Mouse (Mus musculus): ENCODE measurements around the gene Plekhn1. TPM values are rescaled to one million over a fixed set of nuclear protein-coding genes. Genes with fewer than 3 reads are reported as not detected.
A peak's percentile ranks its signal among the peaks of the same experiment; 100 is the strongest.

The Plekhn1 gene
- total RNA-seq, 2 experiments from 2014 or later = 41.4 to 43.1 TPM

- Histone ChIP-seq H3K4me3 (peak overlapping the region; percentile 54), H3K27ac (peak overlapping the region; percentile 73)
- no peak for TF ChIP-seq CTCF (conservative IDR thresholded peaks at IDR 0.05)
- no peak for DNase-seq (ENCODE audit: low spot score in 2 of 2)
Observed at GRCm38 (mm10) chr4:156203413-156204131, 31.1 kb downstream of the Plekhn1 start.

- Histone ChIP-seq H3K4me3 (peak within 1 kb of the TSS; percentile 54), H3K27ac (peak within 1 kb of the TSS; percentile 73)
- peak in 1 of 2 experiments; percentile 64 for DNase-seq (ENCODE audit: low spot score in 2 of 2)
- TF ChIP-seq CTCF (conservative IDR thresholded peaks at IDR 0.05) = no peak
Observed at GRCm38 (mm10) chr4:156203001-156203412, 31.6 kb downstream of the Plekhn1 start, which contains the start of gene AW011738. Gene AW011738, plus strand, starts transcription at chr4:156203304.

GRCm38 (mm10) chr4:156202462-156202893, 32.2 kb downstream of the Plekhn1 start:
- Histone ChIP-seq H3K4me3 (peak overlapping the region; percentile 54), H3K27ac (peak overlapping the region; percentile 73)
- no peak for TF ChIP-seq CTCF (conservative IDR thresholded peaks at IDR 0.05)
- DNase-seq (ENCODE audit: low spot score in 2 of 2) = no peak

GRCm38 (mm10) chr4:156200623-156201475, 33.8 kb downstream of the Plekhn1 start, which contains the start of gene Isg15:
Gene Isg15, minus strand, starts transcription at chr4:156200818.
- peak within 1 kb of the TSS; percentile 43; the same call in 1 of the 2 replicates for H3K27ac ChIP-seq
- no peak for DNase-seq (ENCODE audit: low spot score in 2 of 2)
- no peak for TF ChIP-seq CTCF (conservative IDR thresholded peaks at IDR 0.05)
- H3K4me3 ChIP-seq = no peak within 1 kb of the TSS

- Histone ChIP-seq H3K4me3 (peak overlapping the region; percentile 59), H3K27ac (peak overlapping the region; percentile 86)
- peak; percentile 61 to 68 for DNase-seq (ENCODE audit: low spot score in 2 of 2)
- peak; percentile 56 for TF ChIP-seq CTCF (conservative IDR thresholded peaks at IDR 0.05)
Observed at GRCm38 (mm10) chr4:156197829-156198205, 36.8 kb downstream of the Plekhn1 start.

GRCm38 (mm10) chr4:156197131-156197828, 37.4 kb downstream of the Plekhn1 start, which contains the start of gene Agrn:
Gene Agrn, minus strand, starts transcription at chr4:156197488.
- peak within 1 kb of the TSS; percentile 86 for H3K27ac ChIP-seq
- TF ChIP-seq CTCF (conservative IDR thresholded peaks at IDR 0.05) = no peak
- H3K4me3 ChIP-seq = peak within 1 kb of the TSS; percentile 79
- DNase-seq (ENCODE audit: low spot score in 2 of 2) = peak in 1 of 2 experiments; percentile 48

- peak overlapping the region; percentile 85 for H3K27ac ChIP-seq
- DNase-seq (ENCODE audit: low spot score in 2 of 2) = peak in 1 of 2 experiments; percentile 40
- H3K4me3 ChIP-seq = peak overlapping the region; percentile 79
- TF ChIP-seq CTCF (conservative IDR thresholded peaks at IDR 0.05) = no peak
Observed at GRCm38 (mm10) chr4:156195927-156196870, 38.5 kb downstream of the Plekhn1 start.

GRCm38 (mm10) chr4:156194346-156194745, 40.3 kb downstream of the Plekhn1 start:
- Histone ChIP-seq H3K4me3 (no peak overlapping the region), H3K27ac (no peak overlapping the region)
- DNase-seq (ENCODE audit: low spot score in 2 of 2) = no peak
- TF ChIP-seq CTCF (conservative IDR thresholded peaks at IDR 0.05) = no peak

GRCm38 (mm10) chr4:156193906-156194305, 40.8 kb downstream of the Plekhn1 start:
- H3K4me3 ChIP-seq = no peak overlapping the region
- no peak for DNase-seq (ENCODE audit: low spot score in 2 of 2)
- no peak overlapping the region for H3K27ac ChIP-seq
- TF ChIP-seq CTCF (conservative IDR thresholded peaks at IDR 0.05) = no peak

GRCm38 (mm10) chr4:156193200-156193590, 41.5 kb downstream of the Plekhn1 start:
- Histone ChIP-seq H3K4me3 (no peak overlapping the region), H3K27ac (peak overlapping the region; percentile 8; the same call in 1 of the 2 replicates)
- DNase-seq (ENCODE audit: low spot score in 2 of 2) = no peak
- no peak for TF ChIP-seq CTCF (conservative IDR thresholded peaks at IDR 0.05)

- DNase-seq (ENCODE audit: low spot score in 2 of 2) = peak in 1 of 2 experiments; percentile 25
- no peak for TF ChIP-seq CTCF (conservative IDR thresholded peaks at IDR 0.05)
- peak overlapping the region; percentile 8; the same call in 1 of the 2 replicates for H3K27ac ChIP-seq
- no peak overlapping the region for H3K4me3 ChIP-seq
Observed at GRCm38 (mm10) chr4:156192421-156193199, 42.0 kb downstream of the Plekhn1 start.
